Mouse (Mus musculus): ENCODE results near the gene Opa1.

Opa1 gene

DNA sequence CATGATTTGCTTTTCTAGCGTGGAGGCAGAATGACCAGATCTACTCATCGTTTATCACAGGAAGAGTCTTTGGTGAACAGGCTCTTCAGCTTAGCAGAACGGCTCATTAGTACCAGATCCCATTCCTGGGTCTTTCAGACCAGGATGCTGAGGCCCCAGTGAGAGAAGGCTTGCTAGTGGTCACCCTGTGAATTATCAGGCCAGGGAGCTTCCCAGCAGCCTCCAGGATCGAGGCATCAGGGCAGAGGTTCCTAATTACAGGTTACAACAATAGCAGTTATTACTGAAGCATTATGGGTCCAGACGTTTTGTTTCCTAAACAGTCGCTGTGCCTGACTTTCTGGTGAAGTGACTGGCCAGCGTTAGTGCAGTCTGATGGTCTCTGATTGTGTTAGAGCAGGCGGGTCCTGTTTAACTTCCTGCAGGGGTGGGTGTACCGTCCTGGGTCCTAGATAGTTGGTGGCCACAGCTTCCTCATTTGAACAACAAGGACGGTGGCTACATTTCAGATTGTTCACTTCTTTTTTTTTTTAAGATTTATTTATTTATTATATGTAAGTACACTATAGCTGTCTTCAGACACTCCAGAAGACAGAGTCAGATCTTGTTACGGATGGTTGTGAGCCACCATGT is 110.2 kb downstream of the Opa1 start:
- no peak for DNase-seq (ENCODE audit: low spot score)

DNA sequence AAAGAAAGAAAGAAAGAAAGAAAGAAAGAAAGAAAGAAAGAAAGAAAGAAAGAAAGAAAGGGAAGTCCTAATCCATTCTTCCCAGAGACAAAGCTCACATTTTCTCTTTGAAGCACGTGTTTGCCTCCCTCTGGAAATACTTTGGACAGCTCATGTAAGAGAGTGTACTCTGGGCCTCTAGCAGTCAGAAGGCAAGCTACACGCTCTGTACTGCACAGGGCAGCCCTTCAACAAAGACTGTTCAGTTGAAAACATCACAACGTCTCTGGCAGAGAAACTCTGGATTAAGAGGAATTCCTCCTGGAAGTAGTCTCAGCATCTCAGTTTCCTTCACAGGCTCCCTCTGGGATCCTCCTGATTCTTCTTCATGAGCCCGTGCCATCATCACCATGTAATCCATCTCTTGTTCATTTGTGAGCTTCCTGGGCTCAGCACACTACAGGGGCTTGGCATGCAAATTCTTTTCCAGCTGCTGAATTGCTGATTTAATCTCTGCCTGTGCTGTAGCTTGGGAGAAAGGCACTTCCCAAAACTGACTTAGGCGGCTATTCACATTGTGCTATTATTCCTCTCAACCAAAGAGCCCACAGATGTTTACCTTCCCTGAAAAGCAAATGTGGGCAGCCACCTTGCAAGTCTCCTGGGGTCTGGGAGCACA is 114.0 kb downstream of the Opa1 start:
- no peak for DNase-seq (ENCODE audit: low spot score)

DNA sequence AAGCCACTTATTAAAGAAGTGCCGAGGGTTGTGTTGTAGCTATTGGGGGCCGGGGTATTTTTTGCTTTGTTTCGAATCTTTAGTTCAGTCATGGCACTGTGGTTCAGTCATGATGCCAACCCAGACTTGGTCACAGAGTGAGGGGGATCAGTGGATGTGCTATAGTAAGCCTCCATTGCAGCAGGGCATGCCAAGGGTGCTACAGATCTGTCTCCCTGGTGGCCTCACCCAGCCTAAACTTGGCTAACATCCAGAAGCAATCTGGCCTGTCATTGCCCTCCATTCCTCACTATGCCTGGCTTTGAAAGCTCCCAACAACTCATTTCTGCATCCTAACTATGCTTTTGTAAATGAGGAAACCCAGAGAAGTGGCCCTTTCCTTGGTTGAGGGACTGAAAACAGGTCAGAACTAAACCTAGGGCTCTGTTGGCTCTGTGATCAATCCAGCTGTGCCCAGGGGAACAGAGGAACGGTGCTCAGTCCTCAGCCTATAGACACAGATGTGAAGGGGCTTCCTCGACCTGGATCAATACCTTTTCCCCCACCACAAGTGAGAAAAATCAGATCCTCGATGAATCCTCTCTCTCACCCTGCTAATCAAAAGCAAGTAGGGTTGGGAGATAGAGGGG is 114.8 kb downstream of the Opa1 start:
- no peak for DNase-seq (ENCODE audit: low spot score)

DNA sequence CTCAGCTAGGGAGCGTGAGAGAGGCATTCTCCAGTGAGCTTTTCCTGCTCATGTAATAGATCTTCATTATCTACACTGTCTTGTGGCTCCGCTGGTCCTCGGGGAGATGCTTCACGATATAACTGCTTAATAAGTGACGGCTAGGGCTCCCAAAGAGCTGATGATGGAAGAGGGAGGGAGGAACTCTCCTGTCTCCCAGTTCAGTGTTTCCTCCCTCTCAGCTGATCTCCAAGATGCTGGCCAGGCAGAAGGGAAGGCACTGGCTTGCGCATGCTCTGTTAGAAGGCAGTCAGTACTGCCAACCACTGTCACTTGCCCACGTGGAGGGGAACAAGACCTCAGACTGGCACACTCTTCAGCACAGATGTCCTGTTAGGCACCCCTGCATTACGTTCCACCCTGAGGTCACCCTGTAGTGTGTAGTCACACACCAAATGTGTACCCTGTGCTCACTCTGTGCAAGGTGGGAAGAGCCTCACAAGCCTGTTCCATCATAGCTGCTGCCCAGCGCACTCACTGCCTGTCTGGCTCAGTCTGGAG is 115.4 kb downstream of the Opa1 start:
- no peak for DNase-seq (ENCODE audit: low spot score)
